Mouse (Mus musculus): Measurements from ENCODE around the gene Immp2l.

- TF ChIP-seq CEBPB (IDR thresholded peaks at IDR 0.05; ENCODE audit: insufficient read depth, poor library complexity, severe bottlenecking) (no peak), POLR2A (IDR thresholded peaks at IDR 0.05; ENCODE audit: insufficient read length, low read depth) (no peak), USF1 (IDR thresholded peaks at IDR 0.05; ENCODE audit: low read depth) (no peak), E2F4 (IDR thresholded peaks at IDR 0.05; ENCODE audit: insufficient read depth) (no peak), MAX (IDR thresholded peaks at IDR 0.05; ENCODE audit: low read depth) (no peak), MYOD1 (IDR thresholded peaks at IDR 0.05; ENCODE audit: control insufficient read depth in 1 of 3, insufficient read length in 2 of 3, low read depth in 2 of 3) (no peak), MYOG (IDR thresholded peaks at IDR 0.05; ENCODE audit: control insufficient read depth in 1 of 3, insufficient read depth in 1 of 3, insufficient read length in 2 of 3, low read depth in 2 of 3) (no peak), TCF3 (IDR thresholded peaks at IDR 0.05; ENCODE audit: insufficient read length, low read depth) (no peak), POLR2AphosphoS2 (IDR thresholded peaks at IDR 0.05; ENCODE audit: insufficient read length, low read depth) (no peak), SRF (IDR thresholded peaks at IDR 0.05; ENCODE audit: control insufficient read depth, insufficient read length, low read depth) (no peak), TCF12 (IDR thresholded peaks at IDR 0.05; ENCODE audit: insufficient read depth, poor library complexity, severe bottlenecking) (no peak)
Measured at GRCm38 (mm10) chr12:41510588-41510987, 486.7 kb downstream of the Immp2l start.

Measured in myocyte (in vitro differentiated cells).